Mouse (Mus musculus) thymus, postnatal 14 days (tissue): ENCODE results near the gene Uqcrc1.
A peak's percentile ranks its signal among the peaks of the same experiment; 100 is the strongest.

Source experiments
- DNase-seq: peaks from one replicate; pipeline ENCODE4 v3.0.0; 2021

Uqcrc1 gene

DNA sequence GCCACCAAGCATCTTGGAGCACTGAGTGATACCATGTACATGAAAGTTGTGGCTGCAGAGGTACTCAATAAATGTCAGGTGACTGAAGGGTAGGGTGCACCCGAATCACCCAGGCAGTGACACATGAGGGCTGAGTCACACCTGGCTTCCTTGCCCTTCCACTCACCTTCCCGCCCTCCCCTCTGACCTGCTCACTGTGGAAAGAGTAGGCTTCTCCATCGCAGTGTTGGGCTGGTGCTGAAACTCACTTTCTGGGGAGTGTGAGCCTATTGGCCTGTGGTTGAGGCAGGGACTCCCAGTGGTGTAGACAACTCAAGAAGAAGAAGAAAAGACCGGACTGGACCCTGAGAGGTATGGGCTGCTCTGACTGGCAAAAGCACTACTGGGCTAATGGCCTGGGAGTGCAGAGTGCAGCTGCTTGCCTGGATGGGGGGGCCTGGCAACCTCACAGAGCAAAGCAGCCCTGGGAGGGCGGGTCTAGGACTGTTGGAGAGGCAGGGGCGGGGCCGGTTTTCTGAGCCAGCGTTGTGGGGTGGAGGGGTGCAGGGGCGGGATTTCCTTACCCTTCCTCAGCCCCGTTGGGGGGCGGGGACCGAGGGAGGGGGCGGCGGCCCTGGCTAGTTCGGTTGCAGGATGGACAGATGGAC lies 51.4 kb downstream of the Uqcrc1 start:
- peak; percentile 31 for DNase-seq

DNA sequence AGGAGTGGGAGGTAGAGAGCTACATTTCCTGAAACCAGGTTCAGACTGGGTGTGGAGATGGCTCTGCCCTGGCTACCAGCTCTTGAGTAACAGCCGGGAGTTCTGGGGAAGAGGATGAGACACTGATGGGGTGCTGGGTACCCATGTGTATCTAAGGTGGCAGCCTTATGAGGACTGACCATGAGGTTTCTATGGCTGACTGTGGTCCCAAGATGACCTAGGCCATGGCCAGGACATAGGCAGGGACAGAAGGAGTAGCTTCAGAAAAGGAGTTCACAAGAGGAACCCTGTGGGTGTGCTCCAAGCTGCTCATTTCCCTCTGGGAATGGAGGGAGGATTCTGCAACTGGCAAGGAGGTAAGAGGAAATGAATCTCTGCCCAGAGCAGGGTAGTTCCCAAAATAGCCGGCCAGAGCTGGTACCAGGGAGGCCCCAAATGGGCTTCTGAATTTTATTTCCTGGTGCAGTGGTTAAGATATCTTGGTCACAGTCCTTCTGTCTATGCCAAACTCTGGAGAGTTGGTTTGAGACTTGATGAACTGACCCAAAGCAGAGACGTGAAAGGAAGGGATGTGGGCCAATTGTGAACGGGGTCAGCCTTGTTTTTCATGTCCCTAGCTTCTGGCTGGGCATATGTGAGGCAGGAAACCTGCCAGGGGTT lies 53.5 kb downstream of the Uqcrc1 start:
- DNase-seq, result no peak

DNA sequence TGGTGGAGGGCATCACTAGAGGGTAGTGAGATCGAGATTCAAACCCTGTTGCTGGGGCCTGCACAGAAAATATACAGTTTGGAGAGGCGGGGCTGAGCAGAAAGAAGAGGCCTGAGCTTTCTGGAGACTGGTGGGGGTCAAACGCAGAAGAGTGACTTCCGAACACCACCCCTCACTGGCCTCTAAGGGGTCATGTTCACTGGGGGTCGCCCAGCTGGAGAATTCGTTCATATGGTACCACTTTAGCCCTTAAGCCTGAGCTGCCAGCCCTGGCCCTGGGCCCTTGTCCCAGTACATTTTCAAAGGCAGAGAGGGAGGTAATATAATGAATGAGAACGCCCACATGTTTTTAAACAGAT lies 54.0 kb downstream of the Uqcrc1 start:
- no peak for DNase-seq

DNA sequence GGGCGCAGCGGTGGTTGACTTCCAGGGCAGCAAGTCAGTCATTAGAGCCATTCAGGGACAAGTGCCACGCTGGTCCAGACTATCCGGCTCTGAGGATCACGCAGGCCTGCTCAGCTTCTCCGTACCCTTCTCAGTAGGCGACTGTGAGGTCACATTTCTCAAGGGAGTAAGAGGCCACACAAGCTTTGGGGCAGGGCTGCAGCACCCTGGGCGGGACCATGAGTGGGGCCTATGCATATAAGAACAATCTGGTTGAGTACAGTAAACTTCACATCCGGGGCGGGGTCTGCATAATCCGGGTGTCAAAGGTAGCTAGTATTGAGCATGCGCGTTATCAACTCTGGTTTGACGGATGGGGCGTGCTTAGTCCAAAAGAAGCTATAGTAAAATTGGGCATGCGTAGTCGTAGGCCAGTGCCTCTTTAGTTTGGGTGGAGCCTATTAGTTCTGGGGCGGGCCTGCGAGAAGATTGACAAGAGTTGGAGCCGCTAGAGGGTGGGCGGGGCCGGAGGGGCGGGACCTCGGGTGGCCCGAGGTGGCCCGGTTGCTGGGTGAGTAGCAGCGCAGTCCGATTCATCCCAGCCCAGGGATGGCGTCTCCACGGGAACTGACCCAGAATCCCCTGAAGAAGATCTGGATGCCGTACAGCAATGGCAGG lies 55.1 kb downstream of the Uqcrc1 start, which contains the start of gene Pfkfb4:
Gene Pfkfb4 (plus strand): TSS at position 351 of the 657 bp plus-strand sequence.
- peak; percentile 94 for DNase-seq

DNA sequence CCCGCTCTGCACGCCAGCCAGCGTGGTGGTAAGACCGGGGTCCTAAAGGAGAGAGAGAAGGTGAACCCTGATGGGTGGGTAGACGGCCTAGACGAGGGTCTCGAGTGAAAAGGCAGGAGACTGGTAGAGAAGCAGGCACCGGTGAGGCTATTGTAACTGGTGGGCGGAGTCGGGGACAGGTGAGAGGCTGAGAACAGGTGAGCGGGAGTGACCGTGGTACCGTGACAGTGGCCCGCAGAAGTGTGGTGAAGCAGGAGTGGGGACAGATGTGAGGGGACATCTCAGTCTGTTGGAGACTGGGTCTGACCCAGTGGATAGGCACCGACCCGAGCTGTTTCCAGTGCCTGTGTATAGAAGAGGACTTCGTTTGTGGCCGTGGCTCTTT lies 55.6 kb downstream of the Uqcrc1 start:
- DNase-seq, result no peak

DNA sequence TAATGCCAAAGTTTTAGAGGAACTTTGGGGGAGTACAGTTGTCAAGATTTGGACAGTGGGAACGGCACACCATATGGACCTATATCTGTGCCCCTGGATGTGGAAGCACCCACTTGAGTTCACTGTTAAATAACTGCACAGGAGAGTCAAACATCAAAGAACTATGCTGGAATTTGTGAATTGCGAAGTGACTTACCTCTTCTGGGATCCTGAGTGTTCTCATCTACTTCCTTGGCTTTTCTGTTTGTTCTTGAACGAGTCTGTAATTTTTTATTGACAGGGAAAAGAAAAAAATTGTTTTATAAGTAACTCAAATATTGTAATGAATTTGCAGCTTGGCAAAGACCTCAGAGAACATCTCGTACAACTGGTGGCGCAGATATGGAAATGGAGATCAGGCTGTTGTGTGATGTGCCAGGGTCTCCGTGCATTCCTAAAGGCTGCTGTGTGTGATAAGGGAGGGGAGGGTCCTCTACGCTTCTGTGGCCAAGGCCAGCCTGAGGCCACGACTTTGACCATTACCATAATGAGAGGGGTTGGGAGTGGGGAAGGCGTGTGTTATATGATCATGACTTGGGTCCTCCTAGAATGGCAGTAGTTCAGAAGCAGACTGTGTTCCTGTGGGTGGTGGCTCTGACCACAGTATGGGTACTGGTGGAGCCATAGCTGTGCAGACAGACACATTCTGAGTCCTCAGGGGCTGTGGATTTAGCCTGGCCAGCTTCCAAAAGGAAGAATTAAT lies 56.4 kb downstream of the Uqcrc1 start:
- DNase-seq, result no peak

DNA sequence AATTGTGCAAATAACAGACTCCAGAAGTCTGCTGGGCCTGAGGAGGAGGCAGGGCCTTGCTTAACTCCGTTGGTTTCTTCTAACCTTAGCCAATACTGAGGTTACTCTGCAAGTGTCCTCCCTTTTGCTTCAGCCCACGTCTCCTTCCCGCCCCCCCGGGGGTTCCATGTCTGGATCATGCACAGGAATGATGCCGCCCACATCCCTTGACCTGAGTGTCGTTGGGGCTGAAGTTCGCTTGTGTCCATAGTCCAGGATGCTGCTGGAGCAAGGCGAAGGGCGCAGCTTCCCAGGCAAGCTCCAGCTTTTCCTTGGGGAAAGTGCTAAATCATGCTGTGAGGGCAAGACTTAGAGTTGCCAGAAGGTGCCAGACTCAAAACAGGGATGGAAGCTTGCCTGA lies 60.0 kb downstream of the Uqcrc1 start:
- no peak for DNase-seq

DNA sequence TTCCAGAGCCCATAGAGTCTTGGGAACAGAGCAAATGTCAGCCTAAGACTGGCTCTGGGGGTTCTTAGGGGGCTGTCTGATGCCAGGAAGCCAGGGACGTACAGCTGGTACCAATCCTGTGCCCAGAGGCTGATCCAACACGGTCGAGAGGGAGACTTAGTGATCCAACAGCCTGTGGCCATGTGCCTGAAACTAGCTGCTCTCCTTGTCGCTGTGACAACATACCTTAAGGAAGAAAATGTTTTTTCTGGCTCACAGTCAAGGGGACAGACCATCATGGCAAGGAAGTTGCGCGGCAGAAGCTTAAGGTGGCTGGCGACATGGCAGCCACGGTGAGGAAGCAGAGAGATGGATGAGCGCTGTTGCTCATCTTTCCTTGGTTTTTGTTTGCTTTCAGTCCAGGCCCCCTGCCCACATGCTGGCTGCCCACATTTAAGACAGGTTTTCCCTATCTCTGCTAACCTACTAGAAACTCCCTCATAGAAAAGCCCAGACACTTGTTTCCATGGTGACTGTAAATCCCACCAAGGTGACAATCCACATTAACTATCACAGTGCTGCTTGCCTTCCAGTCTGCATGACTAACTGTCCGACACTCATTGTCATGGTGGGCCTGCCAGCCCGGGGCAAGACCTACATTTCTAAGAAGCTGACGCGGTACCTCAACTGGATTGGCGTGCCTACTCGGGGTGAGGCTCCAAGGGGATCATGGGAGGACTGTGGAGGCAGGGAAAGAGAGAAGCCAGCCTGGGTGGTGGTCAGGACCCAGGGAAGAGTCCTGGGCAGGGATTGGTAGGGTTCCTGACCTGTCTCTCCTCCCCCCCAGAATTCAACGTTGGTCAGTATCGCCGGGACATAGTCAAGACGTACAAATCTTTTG lies 62.1 kb downstream of the Uqcrc1 start:
- no peak for DNase-seq

DNA sequence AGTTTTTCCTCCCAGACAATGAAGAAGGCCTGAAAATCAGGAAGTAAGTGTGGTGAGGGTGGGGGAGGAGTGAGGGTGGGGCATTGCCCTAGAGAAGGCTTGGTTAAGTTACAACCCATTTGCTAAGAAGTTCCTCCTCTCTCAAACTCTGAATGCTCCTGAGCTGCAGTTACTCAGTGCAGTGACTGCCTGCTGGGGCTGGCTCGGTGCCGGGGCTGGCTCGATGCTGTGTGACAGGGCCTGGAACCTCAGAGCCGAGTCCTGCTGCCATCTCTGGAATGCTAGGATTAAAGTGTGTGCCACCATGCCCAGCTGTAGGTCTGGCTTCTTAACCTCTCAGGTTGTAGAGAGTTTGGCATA lies 62.7 kb downstream of the Uqcrc1 start:
- DNase-seq, result no peak
